ENCODE assay signal across 41 mouse cellular contexts in the genomic region with DNA sequence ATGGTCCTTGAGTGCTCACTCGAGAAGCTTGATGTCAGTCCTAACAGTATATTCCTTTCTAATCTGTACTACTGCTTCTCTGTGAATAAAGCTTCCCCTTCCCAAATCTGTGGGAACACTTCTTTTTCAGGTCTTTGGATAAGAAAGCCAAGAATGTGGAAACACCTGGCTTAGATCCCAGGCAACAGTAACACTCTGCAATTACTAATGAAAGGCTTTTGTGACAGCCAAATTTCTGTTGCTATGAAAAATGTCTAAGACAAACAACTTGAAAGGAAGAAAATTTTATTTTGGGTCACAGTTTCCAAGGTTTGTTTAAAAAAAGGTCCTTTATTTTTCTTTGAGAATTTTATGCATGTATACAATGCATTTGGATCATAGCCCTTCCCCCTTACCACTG. TPM values are rescaled to one million over a fixed set of nuclear protein-coding genes. Genes with fewer than 3 reads are reported as not detected.
DNase-seq lines count a peak whose midpoint lies in the region; ATAC-seq and TF ChIP-seq lines count a peak whose summit lies in the region.
"Had no signal": no experiment of that assay in that cellular context is flagged by ENCODE, and none has a peak within 500 bp of the region (broad histone marks: within the 10 kb centered on the region; RNA-seq: fewer than 3 reads in every experiment).

No protein-coding gene starts in this region.

- TF ChIP-seq POLR2A in embryonic fibroblast, embryonic 13.5 days (IDR thresholded peaks at IDR 0.05; ENCODE audit: low read depth, low read length) = no peak

- H3K4me3 ChIP-seq in embryonic fibroblast, embryonic 13.5 days (ENCODE audit: insufficient read depth, low read length) = no peak overlapping the region
- H3K4me3 ChIP-seq: embryonic facial prominence, embryonic 13.5 days; heart, embryonic 13.5 days; hindbrain, embryonic 15.5 days; limb, embryonic 10.5 days; limb, embryonic 15.5 days; liver, embryonic 13.5 days had no signal

- intact Hi-C loops in left cerebral cortex, postnatal 14 days (cut with DNase I) = no loop called here
- intact Hi-C loops in left cerebral cortex, postnatal 4 days (cut with DNase I) = no loop called here

- H3K4me1 ChIP-seq in embryonic fibroblast, embryonic 13.5 days (ENCODE audit: control insufficient read depth, insufficient read depth, low read length) = no peaks in the 10 kb centered on the region
- H3K4me1 ChIP-seq: embryonic facial prominence, embryonic 13.5 days; heart, embryonic 13.5 days; hindbrain, embryonic 15.5 days; limb, embryonic 10.5 days; limb, embryonic 15.5 days; liver, embryonic 13.5 days had no signal

- peak; percentile 11 for DNase-seq in adrenal gland, postnatal 14 days
- DNase-seq in adrenal gland, adult 18-20 months (ENCODE audit: low spot score in 2 of 2) = no peak
- peak; percentile 11 to 21 for DNase-seq in left cerebral cortex, postnatal 14 days (ENCODE audit: low spot score in 2 of 2)
- DNase-seq in left cerebral cortex, postnatal 4 days = no peak
- DNase-seq in NIH3T3 (ENCODE audit: low read depth) = peak; percentile 75
- DNase-seq in urinary bladder, postnatal 25 days (ENCODE audit: low spot score) = no peak
- DNase-seq: adrenal gland, postnatal 25 days; cerebellum, adult 11 months; cerebellum, adult 9-11 months; embryo, embryonic 11 days; gastrocnemius, postnatal 10 days; heart, postnatal 10 days; kidney, adult 18-20 months; kidney, postnatal 36 days; liver, embryonic 13.5 days; lung, adult 18-20 months; lung, postnatal 10 days; right cerebral cortex, adult 18-20 months; thymus, postnatal 4 days had no signal

- no peak for TF ChIP-seq CTCF in embryonic fibroblast, embryonic 13.5 days (IDR thresholded peaks at IDR 0.05; ENCODE audit: borderline replicate concordance, insufficient read depth, low read length)

- H3K27ac ChIP-seq in embryonic fibroblast, embryonic 13.5 days (ENCODE audit: insufficient read depth, low read length) = peak overlapping the region; percentile 88
- H3K27ac ChIP-seq: embryonic facial prominence, embryonic 13.5 days; heart, embryonic 13.5 days; hindbrain, embryonic 15.5 days; limb, embryonic 10.5 days; limb, embryonic 15.5 days; liver, embryonic 13.5 days had no signal

- no peak for ATAC-seq in erythroblast, adult 5-6 weeks (replicated peaks; ENCODE audit: low FRiP score, poor library complexity, severe bottlenecking)
- ATAC-seq: midbrain, embryonic 16.5 days had no signal

RNA-seq across cellular contexts. Expression of gene Mroh9, which starts 56.0 kb away (rescaled TPM):
- not detected in 2 replicates for total RNA-seq in adrenal gland, postnatal 14 days (2021)
- total RNA-seq in adrenal gland, adult 18-20 months (2021) = not detected
- not detected for total RNA-seq in left cerebral cortex, postnatal 14 days (2021)
- total RNA-seq in left cerebral cortex, postnatal 4 days (2021) = not detected
- polyA plus RNA-seq in embryonic fibroblast, embryonic 13.5 days (2011; ENCODE audit: insufficient read length, low read depth, missing spikeins) = not detected in 2 replicates
- not detected in 2 replicates for total RNA-seq in erythroblast, adult 5-6 weeks (2015; ENCODE audit: low replicate concordance)
- total RNA-seq in erythroblast, adult 5-6 weeks (2017; ENCODE audit: low replicate concordance) = not detected in 2 replicates
- total RNA-seq: adrenal gland, postnatal 25 days; gastrocnemius, postnatal 10 days; heart, adult 8-10 months; heart, postnatal 10 days; hematopoietic stem cell, adult 5-6 weeks; layer of hippocampus, adult 8-10 months; layer of hippocampus, postnatal 25 days; left cerebral cortex, adult 8-10 months; megakaryocyte, adult 5-6 weeks; MEL; neutrophil, adult 5-6 weeks had no signal
- polyA plus RNA-seq: embryonic facial prominence, embryonic 13.5 days; gonadal fat pad, adult 2 months; heart, embryonic 13.5 days; hindbrain, embryonic 15.5 days; intestine, embryonic 14.5 days; kidney, embryonic 16.5 days; limb, embryonic 10.5 days; limb, embryonic 15.5 days; liver, embryonic 13.5 days; midbrain, embryonic 11.5 days; midbrain, embryonic 16.5 days; neural tube, embryonic 11.5 days; thymus, postnatal 0 days had no signal

Comparison
In these comparisons a context has a peak if more than half of its experiments do, and no peak if none do; other contexts are left out.
1. DNase-seq: peak in adrenal gland, postnatal 14 days (single experiment), left cerebral cortex, postnatal 14 days (2 of 2) and NIH3T3 (single experiment); none in adrenal gland, adult 18-20 months (0 of 2), left cerebral cortex, postnatal 4 days (single experiment) and urinary bladder, postnatal 25 days (single experiment).